Mouse (Mus musculus): Measurements from ENCODE around the gene Ralgps2.

DNA sequence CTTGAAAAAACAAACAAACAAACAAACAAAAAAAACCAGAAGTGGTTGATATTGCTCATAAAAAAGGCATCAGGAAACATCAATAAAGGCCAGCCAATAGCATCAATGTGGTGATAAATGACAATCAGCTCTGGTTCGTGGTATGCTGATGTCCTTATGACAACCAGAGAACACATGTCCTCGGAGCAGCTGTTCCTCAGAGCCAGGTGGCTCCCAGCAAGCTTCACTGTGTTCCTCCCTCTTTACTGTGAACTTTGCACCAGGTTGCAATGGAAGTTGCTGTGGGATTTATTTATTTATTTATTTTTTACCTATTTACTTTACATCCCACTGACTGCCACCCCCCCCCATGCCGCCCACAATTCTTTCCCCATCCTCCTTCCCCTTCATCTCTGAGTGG lies 17.9 kb upstream of the Ralgps2 start:
- TF ChIP-seq CTCF (IDR thresholded peaks at IDR 0.05; ENCODE audit: low read depth): no peak
- TF ChIP-seq EP300 (IDR thresholded peaks at IDR 0.05; ENCODE audit: low read depth): no peak
